Mouse (Mus musculus) right cerebral cortex, postnatal 14 days (tissue): Measurements from ENCODE around the gene Cyp24a1.

Experiments used
- DNase-seq: peaks from one replicate; pipeline ENCODE4 v3.0.0; 2022

Gene Cyp24a1

GRCm38 (mm10) chr2:170436204-170436603 is 60.7 kb downstream of the Cyp24a1 start:
- DNase-seq = no peak
